Mouse (Mus musculus) heart, adult 2 months (tissue): ENCODE results near the gene Tyk2. TPM values are rescaled to one million over a fixed set of nuclear protein-coding genes. Genes with fewer than 3 reads are reported as not detected.

Source experiments
- DNase-seq, 2 experiments: peaks; one replicate each; pipeline ENCODE4 v3.0.0; 2021
- H3K27ac ChIP-seq: fragments of 200-600 bp; 2 replicates; pipeline ENCODE4 v1.8.1; 2022
- H3K27me3 ChIP-seq: fragments of 200-500 bp; 2 replicates; pipeline ENCODE4 v1.6.1; 2012; ENCODE audit warnings: mild to moderate bottlenecking, low read length, inconsistent platforms, mixed read lengths; ENCODE audit not compliant: control insufficient read depth, insufficient read depth
- H3K36me3 ChIP-seq: fragments of 200-500 bp; 2 replicates; pipeline ENCODE4 v1.6.1; 2012; ENCODE audit warnings: low read length, inconsistent platforms; ENCODE audit not compliant: control insufficient read depth, insufficient read depth
- H3K4me1 ChIP-seq: fragments of 200-500 bp; 2 replicates; pipeline ENCODE4 v1.6.1; 2011; ENCODE audit warnings: low read length; ENCODE audit not compliant: control insufficient read depth, insufficient read depth
- H3K4me3 ChIP-seq: fragments of 200-600 bp; 2 replicates; pipeline ENCODE4 v1.8.1; 2022
- H3K79me2 ChIP-seq: fragments of 200-500 bp; replicated peaks from 2 replicates; pipeline ENCODE4 v1.6.1; 2012; ENCODE audit warnings: mild to moderate bottlenecking, inconsistent platforms, low read length, moderate library complexity, mixed read lengths; ENCODE audit not compliant: control insufficient read depth, insufficient read depth
- H3K9ac ChIP-seq: fragments of 200-500 bp; 2 replicates; pipeline ENCODE4 v1.6.1; 2012; ENCODE audit warnings: low read depth, mild to moderate bottlenecking, control low read depth, inconsistent platforms, low read length, mixed read lengths
- CTCF ChIP-seq: fragments of 200-600 bp; IDR thresholded peaks from 2 replicates; pipeline ENCODE4 v1.8.1; 2022; ENCODE audit warnings: antibody characterized with exemption, mild to moderate bottlenecking, moderate library complexity
- EP300 ChIP-seq: fragments of 200-500 bp; IDR thresholded peaks from 2 replicates; pipeline ENCODE4 v1.6.1; 2011; ENCODE audit warnings: low read depth, low read length, control low read depth; ENCODE audit not compliant: insufficient read depth
- POLR2A ChIP-seq: fragments of 200-500 bp; IDR thresholded peaks from 2 replicates; pipeline ENCODE4 v1.6.1; 2011; ENCODE audit warnings: mild to moderate bottlenecking, low read depth, low read length, control low read depth; ENCODE audit not compliant: insufficient read depth
- WGBS: fragments of 180-500 bp; shearing (Covaris S2); methylation state at CpG from one replicate; pipeline ENCODE4 v1.1.7; 2018; 5-methylcytosine and 5-hydroxymethylcytosine counted together
- intact Hi-C: fragments of 180-260 bp; cut with DNase I; formaldehyde crosslinking; loops from one replicate; pipeline ENCODE4 v1.15.1; 2025
- polyA plus RNA-seq: library from polyadenylated mRNA; depleted of rRNA; stranded (reverse); fragments of >200 nt; gene quantifications from 2 replicates; pipeline ENCODE4 v1.2.3, GENCODE M21; 2012
- total RNA-seq, 2 experiments: library from RNA; stranded (reverse); gene quantifications; 2 replicates each; pipeline ENCODE4 v1.2.3; 2021

The Tyk2 gene
- total and polyA plus RNA-seq, 3 experiments: 7.3 to 13.5 (median 8.1) TPM

- no peaks in the 10 kb centered on the region for H3K36me3 ChIP-seq
- intact Hi-C loops: no loop called here
- WGBS: 65% methylated on average over 5 of the region's 5 CpGs
Measured at GRCm38 (mm10) chr9:21105760-21106564, 25.1 kb downstream of the Tyk2 start.

DNA sequence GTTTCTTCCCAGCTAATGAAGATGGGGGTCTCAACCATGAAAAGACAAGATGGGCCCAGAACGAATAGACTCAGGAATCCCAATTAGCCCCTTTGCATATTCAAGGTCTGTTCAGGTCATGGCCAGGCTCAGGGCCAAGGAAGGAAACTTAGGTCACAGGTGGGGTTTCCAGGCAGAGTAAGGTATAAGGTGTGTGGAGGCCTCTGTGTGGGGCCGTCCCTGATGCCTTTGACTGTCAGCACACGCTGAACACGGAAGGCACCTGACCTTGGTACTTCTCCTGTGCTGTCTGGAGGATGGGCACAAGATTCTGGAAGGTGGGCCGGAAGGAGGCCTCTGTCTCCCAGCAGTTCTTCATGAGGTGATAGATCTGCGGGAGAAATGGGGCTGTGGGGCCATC is 26.2 kb downstream of the Tyk2 start:
- intact Hi-C loops: no loop called here
- WGBS: 90% methylated on average over 6 of the region's 6 CpGs
- TF ChIP-seq POLR2A (no peak), CTCF (no peak), EP300 (no peak)

More at GRCm38 (mm10) chr9:21105760-21106564, 25.1 kb downstream of the Tyk2 start:
- TF ChIP-seq EP300 (no peak), CTCF (no peak), POLR2A (no peak)
- no peaks in the 10 kb centered on the region for H3K27me3 ChIP-seq
- H3K4me1 ChIP-seq: no peaks in the 10 kb centered on the region
- DNase-seq: no peak
- H3K79me2 ChIP-seq: no peaks in the 10 kb centered on the region
- H3K4me3 ChIP-seq: no peak overlapping the region
- no peak overlapping the region for H3K27ac ChIP-seq
- H3K9ac ChIP-seq: no peak overlapping the region

GRCm38 (mm10) chr9:21102076-21102475 is 29.0 kb downstream of the Tyk2 start:
- no peak for DNase-seq
- no peak for TF ChIP-seq POLR2A
- no peak for TF ChIP-seq EP300
- TF ChIP-seq CTCF: no peak
- H3K4me3 ChIP-seq: no peak overlapping the region
- peaks cover 2% of the 10 kb centered on the region; the same call in 1 of the 2 replicates for H3K4me1 ChIP-seq
- no peaks in the 10 kb centered on the region for H3K79me2 ChIP-seq
- no peak overlapping the region for H3K27ac ChIP-seq
- H3K36me3 ChIP-seq: no peaks in the 10 kb centered on the region
- H3K9ac ChIP-seq: no peak overlapping the region
- intact Hi-C loops: no loop called here
- 92% methylated on average over 2 of the region's 2 CpGs for WGBS
- no peaks in the 10 kb centered on the region for H3K27me3 ChIP-seq

More for the DNA sequence above, 26.2 kb downstream of the Tyk2 start:
- H3K27me3 ChIP-seq: no peaks in the 10 kb centered on the region
- H3K9ac ChIP-seq: no peak overlapping the region
- no peak overlapping the region for H3K4me3 ChIP-seq
- no peaks in the 10 kb centered on the region for H3K79me2 ChIP-seq
- no peaks in the 10 kb centered on the region for H3K36me3 ChIP-seq
- DNase-seq: no peak
- H3K4me1 ChIP-seq: no peaks in the 10 kb centered on the region
- no peak overlapping the region for H3K27ac ChIP-seq

GRCm38 (mm10) chr9:21100447-21101161 is 30.4 kb downstream of the Tyk2 start:
- Histone ChIP-seq H3K27me3 (no peaks in the 10 kb centered on the region), H3K9ac (no peak overlapping the region), H3K36me3 (no peaks in the 10 kb centered on the region), H3K4me3 (no peak overlapping the region), H3K4me1 (peaks cover 2% of the 10 kb centered on the region; the same call in 1 of the 2 replicates), H3K79me2 (no peaks in the 10 kb centered on the region), H3K27ac (no peak overlapping the region)
- 34% methylated on average over 15 of the region's 15 CpGs for WGBS
- TF ChIP-seq POLR2A (no peak), CTCF (no peak), EP300 (no peak)
- intact Hi-C loops: no loop called here
- no peak for DNase-seq

DNA sequence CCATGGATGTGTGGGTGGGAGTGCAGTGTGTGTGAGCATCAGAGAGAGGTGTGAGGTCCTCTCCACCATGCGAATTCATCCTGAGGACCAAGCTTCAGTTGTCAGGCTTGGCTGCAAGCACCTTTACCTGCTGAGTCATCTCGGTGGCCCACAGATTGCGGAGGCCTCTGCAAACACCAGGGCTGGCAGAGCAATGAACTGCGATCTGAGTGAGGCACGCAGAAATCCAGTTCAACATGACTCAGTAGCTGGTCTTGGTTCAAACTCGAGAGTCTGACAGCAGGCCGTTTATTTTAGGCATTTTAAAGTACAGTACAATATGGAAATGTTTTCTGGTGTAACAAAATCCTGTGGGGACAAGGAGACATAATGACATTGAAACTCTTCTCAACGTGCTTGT is 33.2 kb downstream of the Tyk2 start:
- intact Hi-C loops: no loop called here
- peaks cover 2% of the 10 kb centered on the region; the same call in 1 of the 2 replicates for H3K4me1 ChIP-seq
- no peaks in the 10 kb centered on the region for H3K36me3 ChIP-seq
- WGBS: 56% methylated on average over 8 of the region's 8 CpGs
- no peak overlapping the region for H3K9ac ChIP-seq
- H3K27me3 ChIP-seq: no peaks in the 10 kb centered on the region
- no peaks in the 10 kb centered on the region for H3K79me2 ChIP-seq
- no peak overlapping the region for H3K4me3 ChIP-seq
- DNase-seq: no peak
- TF ChIP-seq CTCF: no peak
- no peak for TF ChIP-seq POLR2A
- TF ChIP-seq EP300: no peak
- H3K27ac ChIP-seq: no peak overlapping the region

- 90% methylated on average over 4 of the region's 4 CpGs for WGBS
- Histone ChIP-seq H3K79me2 (no peaks in the 10 kb centered on the region), H3K27me3 (no peaks in the 10 kb centered on the region), H3K27ac (no peak overlapping the region), H3K9ac (no peak overlapping the region), H3K36me3 (no peaks in the 10 kb centered on the region), H3K4me3 (no peak overlapping the region), H3K4me1 (peaks cover 4% of the 10 kb centered on the region)
- intact Hi-C loops: no loop called here
- DNase-seq: no peak
- TF ChIP-seq POLR2A (no peak), CTCF (no peak), EP300 (no peak)
Measured at GRCm38 (mm10) chr9:21095958-21096357, 35.1 kb downstream of the Tyk2 start.
